Mouse (Mus musculus) spleen, adult 18-20 months (tissue): ENCODE measurements at regions not wholly inside any gene's neighbourhood (a gene's known extent, or its start where the extent isn't known, plus 50 kb on each side); places are given as distances from the start of the nearest gene placed in this dataset.

Experiments used
- DNase-seq, 2 experiments: peaks; one replicate each; pipeline ENCODE4 v3.0.0; 2022; ENCODE audit warnings: mixed read lengths in 2 of 2

GRCm38 (mm10) chr14:78368881-78369280 lies 61.0 kb upstream of the Tnfsf11 start:
- DNase-seq = no peak

GRCm38 (mm10) chr14:78364822-78365221 lies 57.0 kb upstream of the Tnfsf11 start:
- DNase-seq = no peak

- no peak for DNase-seq
These were observed 55.3 kb upstream of the Tnfsf11 start for GRCm38 (mm10) chr14:78363123-78363522.
